Mouse (Mus musculus): ENCODE measurements around the gene Eif2ak4.
A peak's percentile ranks its signal among the peaks of the same experiment; 100 is the strongest.

Eif2ak4 gene

GRCm38 (mm10) chr2:118405568-118405967 lies 17.1 kb downstream of the Eif2ak4 start:
- no peak for DNase-seq (ENCODE audit: low spot score)

GRCm38 (mm10) chr2:118406811-118407210 lies 18.4 kb downstream of the Eif2ak4 start:
- no peak for DNase-seq (ENCODE audit: low spot score)

GRCm38 (mm10) chr2:118408336-118408895 lies 20.0 kb downstream of the Eif2ak4 start:
- no peak for DNase-seq (ENCODE audit: low spot score)

GRCm38 (mm10) chr2:118412821-118413220 lies 24.4 kb downstream of the Eif2ak4 start:
- DNase-seq (ENCODE audit: low spot score), result no peak

- DNase-seq (ENCODE audit: low spot score), result no peak
Measured at GRCm38 (mm10) chr2:118415601-118416355, 27.4 kb downstream of the Eif2ak4 start.

GRCm38 (mm10) chr2:118418076-118418475 lies 29.7 kb downstream of the Eif2ak4 start:
- DNase-seq (ENCODE audit: low spot score), result no peak

GRCm38 (mm10) chr2:118421951-118422350 lies 33.5 kb downstream of the Eif2ak4 start:
- no peak for DNase-seq (ENCODE audit: low spot score)

GRCm38 (mm10) chr2:118422385-118422784 lies 34.0 kb downstream of the Eif2ak4 start:
- no peak for DNase-seq (ENCODE audit: low spot score)

- DNase-seq (ENCODE audit: low spot score), result no peak
Measured at GRCm38 (mm10) chr2:118428296-118428695, 39.9 kb downstream of the Eif2ak4 start.

GRCm38 (mm10) chr2:118429297-118429696 lies 40.9 kb downstream of the Eif2ak4 start:
- no peak for DNase-seq (ENCODE audit: low spot score)

- DNase-seq (ENCODE audit: low spot score), result no peak
Measured at GRCm38 (mm10) chr2:118430630-118431029, 42.2 kb downstream of the Eif2ak4 start.

GRCm38 (mm10) chr2:118431589-118431988 lies 43.2 kb downstream of the Eif2ak4 start:
- peak; percentile 15 for DNase-seq (ENCODE audit: low spot score)

- DNase-seq (ENCODE audit: low spot score), result no peak
Measured at GRCm38 (mm10) chr2:118442172-118442571, 53.8 kb downstream of the Eif2ak4 start.

GRCm38 (mm10) chr2:118442723-118443122 lies 54.3 kb downstream of the Eif2ak4 start:
- DNase-seq (ENCODE audit: low spot score), result no peak

- no peak for DNase-seq (ENCODE audit: low spot score)
Measured at GRCm38 (mm10) chr2:118445696-118446674, 57.6 kb downstream of the Eif2ak4 start.

- DNase-seq (ENCODE audit: low spot score), result no peak
Measured at GRCm38 (mm10) chr2:118448181-118448580, 59.8 kb downstream of the Eif2ak4 start.

- no peak for DNase-seq (ENCODE audit: low spot score)
Measured at GRCm38 (mm10) chr2:118451056-118451455, 62.6 kb downstream of the Eif2ak4 start.

GRCm38 (mm10) chr2:118457029-118457428 lies 68.6 kb downstream of the Eif2ak4 start:
- no peak for DNase-seq (ENCODE audit: low spot score)

GRCm38 (mm10) chr2:118457463-118458261 lies 69.2 kb downstream of the Eif2ak4 start:
- no peak for DNase-seq (ENCODE audit: low spot score)

- DNase-seq (ENCODE audit: low spot score), result no peak
Measured at GRCm38 (mm10) chr2:118461480-118462165, 73.2 kb downstream of the Eif2ak4 start.

GRCm38 (mm10) chr2:118463480-118463879 lies 75.1 kb downstream of the Eif2ak4 start:
- no peak for DNase-seq (ENCODE audit: low spot score)
